Mouse (Mus musculus): ENCODE results near the gene Ptprt. TPM values are rescaled to one million over a fixed set of nuclear protein-coding genes. Genes with fewer than 3 reads are reported as not detected.

Ptprt gene
- total and polyA plus RNA-seq, 3 experiments = 0.76 TPM; not detected in 2

GRCm38 (mm10) chr2:162222476-162222875 is 438.5 kb downstream of the Ptprt start:
- no peak for DNase-seq (ENCODE audit: extremely low read depth)
- Histone ChIP-seq H3K4me2 (ENCODE audit: insufficient read depth, low read depth, poor library complexity, severe bottlenecking) (no peak overlapping the region), H3K79me2 (replicated peaks; ENCODE audit: control insufficient read depth, extremely low read depth, insufficient read depth, poor library complexity, severe bottlenecking) (no peaks in the 10 kb centered on the region), H3K27ac (ENCODE audit: insufficient read depth, low read depth) (no peak overlapping the region), H3K36me3 (replicated peaks in 1 of 2; ENCODE audit: control insufficient read depth in 1 of 2, insufficient read depth in 1 of 2, low read length in 1 of 2) (no peaks in the 10 kb centered on the region), H3K4me3 (replicated peaks in 1 of 3; ENCODE audit: low read depth in 2 of 3, low read length in 2 of 3, poor library complexity in 1 of 3) (no peak overlapping the region), H3K27me3 (replicated peaks) (no peaks in the 10 kb centered on the region), H3K9me3 (replicated peaks; ENCODE audit: low read length) (peaks cover 66% of the 10 kb centered on the region), H3K9ac (ENCODE audit: insufficient read depth, low read depth) (no peak overlapping the region), H3K4me1 (ENCODE audit: control insufficient read depth in 1 of 2, insufficient read depth in 2 of 2) (no peaks in the 10 kb centered on the region)
- TF ChIP-seq MAFK (IDR thresholded peaks at IDR 0.05; ENCODE audit: insufficient replicate concordance, low read length) = no peak
- no peak for TF ChIP-seq POLR2A (IDR thresholded peaks at IDR 0.05; ENCODE audit: low read depth, low read length)
- no peak for TF ChIP-seq KAT2A (IDR thresholded peaks at IDR 0.05; ENCODE audit: insufficient replicate concordance, low read length)
- no peak for TF ChIP-seq CTCF (conservative IDR thresholded peaks at IDR 0.05 in 1 of 2, IDR thresholded peaks at IDR 0.05 in 1 of 2; ENCODE audit: low read depth in 2 of 2, low read length in 2 of 2)
- TF ChIP-seq RAD21 (IDR thresholded peaks at IDR 0.05; ENCODE audit: low read depth, low read length) = no peak
- TF ChIP-seq GABPA (IDR thresholded peaks at IDR 0.05; ENCODE audit: insufficient replicate concordance, low read depth, low read length) = no peak
- TF ChIP-seq MYC (IDR thresholded peaks at IDR 0.05; ENCODE audit: low read depth, low read length) = no peak
- no peak for TF ChIP-seq SIN3A (IDR thresholded peaks at IDR 0.05; ENCODE audit: low read length)
- TF ChIP-seq JUND (conservative IDR thresholded peaks at IDR 0.05; ENCODE audit: low read depth, low read length) = no peak
- no peak for TF ChIP-seq ETS1 (conservative IDR thresholded peaks at IDR 0.05; ENCODE audit: low read depth, low read length)
- in situ Hi-C loops (cut with MboI; ENCODE audit: low pct_ligation_motif_present, low pct_unique_long_range_greater_than_20kb, low sequenced_read_pairs) = no loop called here
- dilution Hi-C loops (cut with MboI; ENCODE audit: extremely low pct_ligation_motif_present, extremely low pct_unique_long_range_greater_than_20kb, low sequenced_read_pairs) = no loop called here

- H3K4me1 ChIP-seq (ENCODE audit: control insufficient read depth in 1 of 2, insufficient read depth in 2 of 2) = no peaks in the 10 kb centered on the region
- H3K79me2 ChIP-seq (replicated peaks; ENCODE audit: control insufficient read depth, extremely low read depth, insufficient read depth, poor library complexity, severe bottlenecking) = no peaks in the 10 kb centered on the region
- no peaks in the 10 kb centered on the region for H3K36me3 ChIP-seq (replicated peaks in 1 of 2; ENCODE audit: control insufficient read depth in 1 of 2, insufficient read depth in 1 of 2, low read length in 1 of 2)
- dilution Hi-C loops (cut with MboI; ENCODE audit: extremely low pct_ligation_motif_present, extremely low pct_unique_long_range_greater_than_20kb, low sequenced_read_pairs) = no loop called here
- H3K9me3 ChIP-seq (replicated peaks; ENCODE audit: low read length) = peaks cover 74% of the 10 kb centered on the region
- no peak overlapping the region for H3K27ac ChIP-seq (ENCODE audit: insufficient read depth, low read depth)
- H3K9ac ChIP-seq (ENCODE audit: insufficient read depth, low read depth) = no peak overlapping the region
- no peak for DNase-seq (ENCODE audit: extremely low read depth)
- H3K4me2 ChIP-seq (ENCODE audit: insufficient read depth, low read depth, poor library complexity, severe bottlenecking) = no peak overlapping the region
- in situ Hi-C loops (cut with MboI; ENCODE audit: low pct_ligation_motif_present, low pct_unique_long_range_greater_than_20kb, low sequenced_read_pairs) = no loop called here
- no peak overlapping the region for H3K4me3 ChIP-seq (replicated peaks in 1 of 3; ENCODE audit: low read depth in 2 of 3, low read length in 2 of 3, poor library complexity in 1 of 3)
- no peaks in the 10 kb centered on the region for H3K27me3 ChIP-seq (replicated peaks)
- TF ChIP-seq NRF1 (IDR thresholded peaks at IDR 0.05; ENCODE audit: low read depth, low read length) (no peak), ZNF384 (IDR thresholded peaks at IDR 0.05; ENCODE audit: low read depth, low read length) (no peak), CTCF (conservative IDR thresholded peaks at IDR 0.05 in 1 of 2, IDR thresholded peaks at IDR 0.05 in 1 of 2; ENCODE audit: low read depth in 2 of 2, low read length in 2 of 2) (no peak), ELF1 (IDR thresholded peaks at IDR 0.05; ENCODE audit: low read depth, low read length) (no peak)
Measured at GRCm38 (mm10) chr2:162220586-162220985, 440.4 kb downstream of the Ptprt start.

- in situ Hi-C loops (cut with MboI; ENCODE audit: low pct_ligation_motif_present, low pct_unique_long_range_greater_than_20kb, low sequenced_read_pairs) = no loop called here
- dilution Hi-C loops (cut with MboI; ENCODE audit: extremely low pct_ligation_motif_present, extremely low pct_unique_long_range_greater_than_20kb, low sequenced_read_pairs) = no loop called here
- Histone ChIP-seq H3K36me3 (replicated peaks in 1 of 2; ENCODE audit: control insufficient read depth in 1 of 2, insufficient read depth in 1 of 2, low read length in 1 of 2) (no peaks in the 10 kb centered on the region), H3K9me3 (replicated peaks; ENCODE audit: low read length) (peaks cover 76% of the 10 kb centered on the region), H3K27me3 (replicated peaks) (no peaks in the 10 kb centered on the region), H3K9ac (ENCODE audit: insufficient read depth, low read depth) (no peak overlapping the region), H3K4me2 (ENCODE audit: insufficient read depth, low read depth, poor library complexity, severe bottlenecking) (no peak overlapping the region), H3K4me3 (replicated peaks in 1 of 3; ENCODE audit: low read depth in 2 of 3, low read length in 2 of 3, poor library complexity in 1 of 3) (no peak overlapping the region), H3K79me2 (replicated peaks; ENCODE audit: control insufficient read depth, extremely low read depth, insufficient read depth, poor library complexity, severe bottlenecking) (no peaks in the 10 kb centered on the region), H3K4me1 (ENCODE audit: control insufficient read depth in 1 of 2, insufficient read depth in 2 of 2) (no peaks in the 10 kb centered on the region), H3K27ac (ENCODE audit: insufficient read depth, low read depth) (no peak overlapping the region)
- DNase-seq (ENCODE audit: extremely low read depth) = no peak
- TF ChIP-seq CHD2 (IDR thresholded peaks at IDR 0.05; ENCODE audit: low read length) = no peak
- TF ChIP-seq ZMIZ1 (IDR thresholded peaks at IDR 0.05; ENCODE audit: low read depth, low read length) = no peak
- TF ChIP-seq PAX5 (IDR thresholded peaks at IDR 0.05; ENCODE audit: low read length) = no peak
- no peak for TF ChIP-seq BHLHE40 (IDR thresholded peaks at IDR 0.05; ENCODE audit: low read depth, low read length)
- no peak for TF ChIP-seq ELF1 (IDR thresholded peaks at IDR 0.05; ENCODE audit: low read depth, low read length)
- no peak for TF ChIP-seq SIN3A (IDR thresholded peaks at IDR 0.05; ENCODE audit: low read length)
- no peak for TF ChIP-seq ZC3H11A (IDR thresholded peaks at IDR 0.05; ENCODE audit: low read depth, low read length)
- no peak for TF ChIP-seq ZKSCAN1 (IDR thresholded peaks at IDR 0.05; ENCODE audit: borderline replicate concordance, low read depth, low read length)
- no peak for TF ChIP-seq NRF1 (IDR thresholded peaks at IDR 0.05; ENCODE audit: low read depth, low read length)
- no peak for TF ChIP-seq CTCF (conservative IDR thresholded peaks at IDR 0.05 in 1 of 2, IDR thresholded peaks at IDR 0.05 in 1 of 2; ENCODE audit: low read depth in 2 of 2, low read length in 2 of 2)
- TF ChIP-seq USF2 (conservative IDR thresholded peaks at IDR 0.05; ENCODE audit: low read depth, low read length) = no peak
- TF ChIP-seq TBP (conservative IDR thresholded peaks at IDR 0.05; ENCODE audit: low read depth, low read length) = no peak
- TF ChIP-seq POLR2AphosphoS2 (IDR thresholded peaks at IDR 0.05; ENCODE audit: low read depth, low read length) = no peak
- no peak for TF ChIP-seq ETS1 (conservative IDR thresholded peaks at IDR 0.05; ENCODE audit: low read depth, low read length)
- no peak for TF ChIP-seq KAT2A (IDR thresholded peaks at IDR 0.05; ENCODE audit: insufficient replicate concordance, low read length)
- TF ChIP-seq POLR2A (IDR thresholded peaks at IDR 0.05; ENCODE audit: low read depth, low read length) = no peak
- no peak for TF ChIP-seq MAFK (IDR thresholded peaks at IDR 0.05; ENCODE audit: insufficient replicate concordance, low read length)
- no peak for TF ChIP-seq MAX (IDR thresholded peaks at IDR 0.05; ENCODE audit: low read length)
- no peak for TF ChIP-seq NELFE (IDR thresholded peaks at IDR 0.05; ENCODE audit: low read depth, low read length)
Measured at GRCm38 (mm10) chr2:162219507-162219906, 441.4 kb downstream of the Ptprt start.

All from CH12.LX (cell line).